Mouse (Mus musculus) gastrocnemius, postnatal 4 days (tissue): ENCODE results near the gene Gm27029. TPM values are rescaled to one million over a fixed set of nuclear protein-coding genes. Genes with fewer than 3 reads are reported as not detected.

Experiments
- microRNA-seq: library from miRNA; unstranded; fragments of <30 nt; microRNA quantifications from one replicate; pipeline ENCODE4 v1.2.0, GENCODE M21; 2021
- total RNA-seq, 2 experiments: library from RNA; stranded (reverse); gene quantifications; 2 replicates each; pipeline ENCODE4 v1.2.3; 2021

Gm27029 gene
- total RNA-seq, 2 experiments from 2014 or later, result 4.5 to 7.3 TPM

Small RNAs within 50 kb of the gene (microRNA-seq; reads per million reads assigned to microRNA genes)
- not detected for gene Mir6929

Other genes starting within 250 kb of the Gm27029 start
- under 1 TPM; 0.36 to 0.37 TPM for gene Ccr10, start 249.4 kb downstream of the Gm27029 start, total RNA-seq
- 10 to 100 TPM; 19.3 to 24.6 TPM for gene Ezh1, start 198.3 kb downstream of the Gm27029 start, total RNA-seq
- 10 to 100 TPM; 82.6 to 85.8 TPM for gene Ramp2, start 178.8 kb downstream of the Gm27029 start, total RNA-seq
- 10 to 100 TPM; 48.6 to 48.8 TPM for gene Vps25, start 171.1 kb downstream of the Gm27029 start, total RNA-seq
- 1 to 10 TPM in 1 of 2 experiments, under 1 TPM in 1; 0.83 to 1.7 TPM for gene Wnk4, start 164.2 kb downstream of the Gm27029 start, total RNA-seq
- under 1 TPM; 0.32 to 0.39 TPM for gene Cntd1, start 145.8 kb downstream of the Gm27029 start, total RNA-seq
- gene Coa3, start 145.7 kb downstream of the Gm27029 start, total RNA-seq, result 10 to 100 TPM; 59.8 to 71.2 TPM
- gene Becn1, start 122.5 kb downstream of the Gm27029 start, total RNA-seq, result 10 to 100 TPM; 82.5 to 86.9 TPM
- gene Psme3, start 108.6 kb downstream of the Gm27029 start, total RNA-seq, result 10 to 100 TPM; 62.6 to 84.7 TPM
- gene Aoc2, start 99.7 kb downstream of the Gm27029 start, total RNA-seq, result 1 to 10 TPM; 2.8 to 3.0 TPM
- 10 to 100 TPM; 47.2 to 49.8 TPM for gene Aoc3, start 94.2 kb downstream of the Gm27029 start, total RNA-seq
- under 1 TPM in 1 of 2 experiments, not detected in 1; 0.47 TPM for gene G6pc, start 57.2 kb downstream of the Gm27029 start, total RNA-seq
- 10 to 100 TPM; 15.6 to 20.3 TPM for gene Aarsd1, start 7.2 kb downstream of the Gm27029 start, total RNA-seq
- 1 to 10 TPM; 8.6 to 9.5 TPM for gene Rundc1, start 289 bp upstream of the Gm27029 start, total RNA-seq
- 10 to 100 TPM; 56.2 to 80.9 TPM for gene Ptges3l, start 537 bp upstream of the Gm27029 start, total RNA-seq
- 10 to 100 TPM; 81.3 to 87.8 TPM for gene Rpl27, start 17.5 kb upstream of the Gm27029 start, total RNA-seq
- 1 to 10 TPM; 8.0 to 8.9 TPM for gene Ifi35, start 23.6 kb upstream of the Gm27029 start, total RNA-seq
- gene Rnd2, start 40.2 kb upstream of the Gm27029 start, total RNA-seq, result 1 to 10 TPM; 8.1 to 8.3 TPM
- 10 to 100 TPM; 72.6 to 79.3 TPM for gene Vat1, start 41.4 kb upstream of the Gm27029 start, total RNA-seq
- 1 to 10 TPM; 7.3 to 9.2 TPM for gene Brca1, start 127.2 kb upstream of the Gm27029 start, total RNA-seq
- gene Nbr1, start 127.4 kb upstream of the Gm27029 start, total RNA-seq, result 100 to 1,000 TPM in 1 of 2 experiments, 10 to 100 TPM in 1; 93.3 to 134 TPM
- 10 to 100 TPM in 1 of 2 experiments, 1 to 10 TPM in 1; 7.0 to 14.0 TPM for gene Tmem106a, start 157.4 kb upstream of the Gm27029 start, total RNA-seq
- gene Gm11634, start 174.5 kb upstream of the Gm27029 start, total RNA-seq, result not detected
- gene Rdm1, start 202.4 kb upstream of the Gm27029 start, total RNA-seq, result 10 to 100 TPM; 15.4 to 18.4 TPM
- 10 to 100 TPM in 1 of 2 experiments, 1 to 10 TPM in 1; 7.1 to 10.0 TPM for gene Arl4d, start 240.7 kb upstream of the Gm27029 start, total RNA-seq